Comparison of ENCODE assay signal across 12 mouse cellular contexts in the genomic region with DNA sequence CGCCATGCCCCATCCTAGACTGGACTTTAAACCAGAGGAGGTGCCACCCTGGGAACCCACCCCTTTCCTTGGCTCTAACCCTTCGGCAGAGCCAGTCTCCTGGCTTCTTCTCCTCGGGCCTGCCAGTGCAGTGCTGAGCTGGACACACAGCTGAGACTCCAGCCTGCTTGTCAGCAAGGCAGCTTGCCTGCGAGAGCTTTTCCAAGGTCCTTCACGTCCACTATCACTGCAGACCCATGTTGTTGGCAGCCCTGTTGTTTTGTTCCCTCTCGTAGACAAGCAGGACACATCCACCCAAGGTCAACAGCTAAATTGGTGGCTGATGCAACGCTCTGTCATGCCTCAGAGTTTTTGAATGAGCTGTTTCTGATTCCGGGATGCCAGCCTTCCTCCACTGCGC. TPM values are rescaled to one million over a fixed set of nuclear protein-coding genes. Genes with fewer than 3 reads are reported as not detected.
DNase-seq lines count a peak whose midpoint lies in the region; ATAC-seq and TF ChIP-seq lines count a peak whose summit lies in the region.
"Had no signal": no experiment of that assay in that cellular context is flagged by ENCODE, and none has a peak within 500 bp of the region (broad histone marks: within the 10 kb centered on the region; RNA-seq: fewer than 3 reads in every experiment).

No protein-coding gene starts in this region.

- H3K36me3 ChIP-seq in heart, embryonic 10.5 days, result no peaks in the 10 kb centered on the region
- H3K36me3 ChIP-seq in heart, embryonic 11.5 days (ENCODE audit: control insufficient read depth, insufficient read depth, low read length), result no peaks in the 10 kb centered on the region
- H3K36me3 ChIP-seq: forebrain, embryonic 12.5 days; lung, embryonic 15.5 days; midbrain, embryonic 12.5 days had no signal

- no peak for ATAC-seq in heart, embryonic 11.5 days (replicated peaks; ENCODE audit: insufficient number of reproducible peaks, low FRiP score, low TSS enrichment)
- ATAC-seq in CD4-positive, CD25-positive, alpha-beta regulatory T cell, adult 4 months, result no peak

- WGBS in heart, embryonic 10.5 days, result 67% methylated on average over 9 of the region's 9 CpGs
- WGBS in heart, embryonic 11.5 days (ENCODE audit: insufficient replicate concordance), result 66% methylated on average over 9 of the region's 9 CpGs
- 70% methylated on average over 9 of the region's 9 CpGs for WGBS in lung, adult 2 months

- H3K4me2 ChIP-seq in heart, embryonic 11.5 days, result no peak overlapping the region
- H3K4me2 ChIP-seq: forebrain, embryonic 12.5 days; lung, embryonic 15.5 days; midbrain, embryonic 12.5 days had no signal

- peak; percentile 68 to 87 for DNase-seq in heart, adult 18-20 months
- no peak for DNase-seq in heart, embryonic 10.5 days (ENCODE audit: low spot score)
- DNase-seq in MN1 (ENCODE audit: low spot score), result peak; percentile 85
- DNase-seq in kidney, postnatal 36 days, result peak; percentile 75 to 80
- DNase-seq in thymus, postnatal 36 days, result no peak
- no peak for DNase-seq in lung, adult 2 months

- no peaks in the 10 kb centered on the region for H3K9me3 ChIP-seq in heart, embryonic 10.5 days
- no peaks in the 10 kb centered on the region for H3K9me3 ChIP-seq in heart, embryonic 11.5 days (replicated peaks; ENCODE audit: control insufficient read depth, low read length)
- H3K9me3 ChIP-seq: forebrain, embryonic 12.5 days; lung, embryonic 15.5 days; midbrain, embryonic 12.5 days had no signal

- TF ChIP-seq POLR2A in lung, adult 2 months (IDR thresholded peaks at IDR 0.05; ENCODE audit: borderline replicate concordance, extremely low read depth, low read depth, low read length), result no peak

- peaks cover 33% of the 10 kb centered on the region for H3K4me1 ChIP-seq in heart, embryonic 10.5 days
- H3K4me1 ChIP-seq in heart, embryonic 11.5 days (ENCODE audit: control insufficient read depth, insufficient read depth, low read length), result peaks cover 3% of the 10 kb centered on the region; the same call in 1 of the 2 replicates
- H3K4me1 ChIP-seq in lung, adult 2 months (ENCODE audit: control insufficient read depth, insufficient read depth, low read length), result peaks cover 17% of the 10 kb centered on the region

- no peak overlapping the region for H3K4me3 ChIP-seq in heart, embryonic 10.5 days
- H3K4me3 ChIP-seq in heart, embryonic 11.5 days (ENCODE audit: low read depth, low read length), result no peak overlapping the region
- H3K4me3 ChIP-seq in lung, adult 2 months (replicated peaks; ENCODE audit: extremely low read depth, low read depth, low read length), result no peak overlapping the region
- H3K4me3 ChIP-seq: forebrain, embryonic 12.5 days; lung, embryonic 15.5 days; midbrain, embryonic 12.5 days had no signal

- peaks cover 23% of the 10 kb centered on the region for H3K27me3 ChIP-seq in heart, embryonic 10.5 days (ENCODE audit: insufficient read depth, poor library complexity, severe bottlenecking)
- H3K27me3 ChIP-seq in heart, embryonic 11.5 days (ENCODE audit: control insufficient read depth, insufficient read depth, low read length), result no peaks in the 10 kb centered on the region
- H3K27me3 ChIP-seq: lung, embryonic 15.5 days had no signal

- no peak overlapping the region for H3K27ac ChIP-seq in heart, embryonic 10.5 days
- no peak overlapping the region for H3K27ac ChIP-seq in heart, embryonic 11.5 days (ENCODE audit: low read depth, low read length)
- H3K27ac ChIP-seq: forebrain, embryonic 12.5 days; kidney, postnatal 0 days; lung, embryonic 15.5 days; midbrain, embryonic 12.5 days had no signal

- H3K9ac ChIP-seq in heart, embryonic 11.5 days (ENCODE audit: low read depth, low read length), result 0 out of 2 replicates have a peak overlapping the region, but pooled peaks have one; percentile 22
- H3K9ac ChIP-seq: forebrain, embryonic 12.5 days; lung, embryonic 15.5 days; midbrain, embryonic 12.5 days had no signal

- TF ChIP-seq CTCF in lung, adult 2 months (IDR thresholded peaks at IDR 0.05; ENCODE audit: insufficient read depth, low read length), result no peak

RNA-seq across cellular contexts. Expression of a gene that starts 3.0 kb away (rescaled TPM):
- total RNA-seq in heart, adult 18-20 months (2021), result 10 to 100 TPM; 22.7 to 25.7 TPM
- polyA plus RNA-seq in heart, embryonic 10.5 days (2016; fragmentation: Nextera tagmentation; extraction: Ambion mirVana), result 9.0 and 15.5 TPM in 2 replicates
- 7.4 and 9.4 TPM in 2 replicates for polyA plus RNA-seq in heart, embryonic 11.5 days (2014; fragmentation: Nextera tagmentation; extraction: Ambion mirVana)
- 1 to 10 TPM; 4.6 to 5.7 TPM for polyA plus RNA-seq in CD4-positive, CD25-positive, alpha-beta regulatory T cell, adult 4 months (2017; shearing (Covaris generic))
- polyA plus RNA-seq in lung, adult 2 months (2012; rRNA removed), result 9.5 and 12.7 TPM in 2 replicates

RNA-seq across cellular contexts. Expression of a gene that starts 39.3 kb away (rescaled TPM):
- 10 to 100 TPM; 85.2 to 90.5 TPM for total RNA-seq in heart, adult 18-20 months (2021)
- polyA plus RNA-seq in heart, embryonic 10.5 days (2016; fragmentation: Nextera tagmentation; extraction: Ambion mirVana), result 43.1 and 54.0 TPM in 2 replicates
- polyA plus RNA-seq in heart, embryonic 11.5 days (2014; fragmentation: Nextera tagmentation; extraction: Ambion mirVana), result 25.5 and 32.5 TPM in 2 replicates
- polyA plus RNA-seq in CD4-positive, CD25-positive, alpha-beta regulatory T cell, adult 4 months (2017; shearing (Covaris generic)), result 1 to 10 TPM; 4.6 to 7.8 TPM
- polyA plus RNA-seq in lung, adult 2 months (2012; rRNA removed), result 34.0 TPM in 2 replicates

Comparison
In these comparisons a context has a peak if more than half of its experiments do, and no peak if none do; other contexts are left out.
1. DNase-seq: peak in heart, adult 18-20 months (2 of 2), MN1 (single experiment) and kidney, postnatal 36 days (2 of 2); none in heart, embryonic 10.5 days (single experiment), thymus, postnatal 36 days (0 of 2) and lung, adult 2 months (single experiment).